Mouse (Mus musculus) lung, postnatal 0 days (tissue): ENCODE measurements around the gene Ifi47. TPM values are rescaled to one million over a fixed set of nuclear protein-coding genes. Genes with fewer than 3 reads are reported as not detected.

Experiments
- ATAC-seq: fragments of 200-750 bp; cut with Nextera tagmentation; 2 replicates; pipeline ENCODE4 v1.8.0; 2017; ENCODE audit warnings: moderate library complexity
- DNase-seq: peaks from one replicate; pipeline ENCODE4 v3.0.0-alpha.2; 2016; ENCODE audit warnings: low spot score
- H3K27ac ChIP-seq: fragments of 300-500 bp; sonication (generic); 2 replicates; pipeline ENCODE4 v1.5.1; 2014; ENCODE audit warnings: antibody characterized with exemption, mild to moderate bottlenecking, low read length, mixed read lengths
- H3K27me3 ChIP-seq: fragments of 300-500 bp; sonication (generic); replicated peaks from 2 replicates; pipeline ENCODE4 v1.6.1; 2014; ENCODE audit warnings: low read length, mixed read lengths; ENCODE audit not compliant: insufficient read depth
- H3K36me3 ChIP-seq: fragments of 300-500 bp; sonication (generic); 2 replicates; pipeline ENCODE4 v1.6.1; 2014; ENCODE audit warnings: low read length, mixed read lengths; ENCODE audit not compliant: insufficient read depth
- H3K4me1 ChIP-seq: fragments of 300-500 bp; sonication (generic); 2 replicates; pipeline ENCODE4 v1.6.1; 2014; ENCODE audit warnings: antibody characterized with exemption, low read depth, low read length, mixed read lengths; ENCODE audit not compliant: insufficient read depth
- H3K4me2 ChIP-seq: fragments of 300-500 bp; sonication (generic); replicated peaks from 2 replicates; pipeline ENCODE4 v1.6.1; 2014; ENCODE audit warnings: low read depth, mild to moderate bottlenecking, low read length, moderate library complexity, mixed read lengths
- H3K4me3 ChIP-seq: fragments of 300-500 bp; sonication (generic); 2 replicates; pipeline ENCODE4 v1.5.1; 2014; ENCODE audit warnings: low read depth, low read length
- H3K9ac ChIP-seq: fragments of 300-500 bp; sonication (generic); replicated peaks from 2 replicates; pipeline ENCODE4 v1.6.1; 2014; ENCODE audit warnings: low read depth, mild to moderate bottlenecking
- H3K9me3 ChIP-seq: fragments of 300-500 bp; sonication (generic); 2 replicates; pipeline ENCODE4 v1.6.1; 2016; ENCODE audit warnings: low read length, mixed read lengths
- CTCF ChIP-seq: IDR thresholded peaks from 2 replicates; pipeline ENCODE4 v1.5.1; 2016; ENCODE audit warnings: antibody characterized with exemption, mild to moderate bottlenecking
- EP300 ChIP-seq: IDR thresholded peaks from 2 replicates; pipeline ENCODE4 v1.6.1; 2016; ENCODE audit warnings: antibody characterized with exemption, mild to moderate bottlenecking, control low read depth
- WGBS: fragments of 180-500 bp; shearing (Covaris S2); extraction: QIAGEN DNeasy Blood & Tissue Kit; methylation state at CpG from one replicate; pipeline ENCODE4 v1.1.7; 2014; 5-methylcytosine and 5-hydroxymethylcytosine counted together
- polyA plus RNA-seq: library from polyadenylated mRNA; unstranded; fragments of >200 nt; fragmentation: Nextera tagmentation; extraction: Ambion mirVana; gene quantifications from 2 replicates; pipeline ENCODE4 v1.2.1, GENCODE M21; 2015

The Ifi47 gene
- polyA plus RNA-seq, 1 experiment from 2014 or later = 11.7 TPM

DNA sequence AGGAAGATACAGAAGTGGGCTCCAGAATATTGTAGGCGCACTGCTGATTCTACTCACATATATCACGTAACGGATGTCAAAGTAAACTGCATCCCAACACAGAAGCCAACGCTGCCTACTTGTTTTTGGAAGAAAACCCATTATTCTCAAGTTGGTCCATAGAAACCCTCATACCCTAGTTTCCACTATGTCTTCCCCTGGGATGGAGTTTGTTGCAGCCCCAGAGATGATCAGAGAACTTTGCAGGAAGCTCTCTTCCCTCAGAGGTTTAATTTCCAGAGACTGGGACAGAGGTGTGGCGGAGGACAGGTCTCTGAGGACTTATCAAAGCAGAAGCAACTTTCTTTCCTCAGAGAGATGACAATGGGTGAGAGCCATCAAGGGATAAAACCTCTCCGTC, 65.6 kb downstream of the Ifi47 start, which contains the start of gene Olfr1395:
Gene Olfr1395, plus strand, starts transcription at position 301 of the 400 bp plus-strand sequence.
- Histone ChIP-seq H3K9ac (no peak within 1 kb of the TSS), H3K27ac (no peak within 1 kb of the TSS), H3K9me3 (no peaks in the 10 kb centered on the region), H3K36me3 (no peaks in the 10 kb centered on the region), H3K27me3 (no peaks in the 10 kb centered on the region), H3K4me3 (no peak within 1 kb of the TSS), H3K4me1 (no peaks in the 10 kb centered on the region), H3K4me2 (no peak within 1 kb of the TSS)
- 91% methylated on average over 6 of the region's 6 CpGs for WGBS
- ATAC-seq = no peak
- TF ChIP-seq EP300 = no peak
- no peak for TF ChIP-seq CTCF
- no peak for DNase-seq

Other genes with a start within 250 kb of the Ifi47 start
- gene Gm12184, start 249.9 kb upstream of the Ifi47 start, polyA plus RNA-seq = 4.4 and 5.5 TPM in 2 replicates
- gene Irgm1, start 204.9 kb upstream of the Ifi47 start, polyA plus RNA-seq = 20.2 and 26.4 TPM in 2 replicates
- 0.37 and 0.57 TPM in 2 replicates for gene Gm5431, start 174.4 kb upstream of the Ifi47 start, polyA plus RNA-seq
- gene Psme2b, start 130.4 kb upstream of the Ifi47 start, polyA plus RNA-seq = 5.0 and 7.2 TPM in 2 replicates
- 0.08 and 0.15 TPM in 2 replicates for gene Olfr56, start 97.7 kb upstream of the Ifi47 start, polyA plus RNA-seq
- 1.6 and 3.1 TPM in 2 replicates for gene 9930111J21Rik1, start 97.2 kb upstream of the Ifi47 start, polyA plus RNA-seq
- 0.17 and 0.20 TPM in 2 replicates for gene Gm12185, start 84.4 kb upstream of the Ifi47 start, polyA plus RNA-seq
- gene Tgtp1, start 82.4 kb upstream of the Ifi47 start, polyA plus RNA-seq = 3.2 and 9.1 TPM in 2 replicates
- gene 9930111J21Rik2, start 25.3 kb upstream of the Ifi47 start, polyA plus RNA-seq = 1.8 and 3.0 TPM in 2 replicates
- gene Tgtp2, start 12.4 kb upstream of the Ifi47 start, polyA plus RNA-seq = 4.7 and 4.9 TPM in 2 replicates
- not detected in 2 replicates for gene Olfr1396, start 38.3 kb downstream of the Ifi47 start, polyA plus RNA-seq
- not detected in 2 replicates for gene Olfr1395, start 65.7 kb downstream of the Ifi47 start, polyA plus RNA-seq
- gene Olfr1394, start 77.8 kb downstream of the Ifi47 start, polyA plus RNA-seq = not detected in 2 replicates
- gene Btnl9, start 110.6 kb downstream of the Ifi47 start, polyA plus RNA-seq = 0.56 and 0.82 TPM in 2 replicates
- 19.6 and 21.5 TPM in 2 replicates for gene Zfp62, start 126.7 kb downstream of the Ifi47 start, polyA plus RNA-seq
- 90.2 and 94.5 TPM in 2 replicates for gene Mgat1, start 167.6 kb downstream of the Ifi47 start, polyA plus RNA-seq
- gene Olfr1393, start 201.7 kb downstream of the Ifi47 start, polyA plus RNA-seq = not detected in 2 replicates
- 0.05 TPM in 1 of 2 replicates, not detected in the other for gene Olfr1392, start 208.7 kb downstream of the Ifi47 start, polyA plus RNA-seq
- not detected in 2 replicates for gene Olfr10, start 228.2 kb downstream of the Ifi47 start, polyA plus RNA-seq
- gene Olfr1391, start 246.2 kb downstream of the Ifi47 start, polyA plus RNA-seq = not detected in 2 replicates